Mouse (Mus musculus) lung, adult 2 months (tissue): ENCODE measurements around the gene Insl5.

Experiments used
- CTCF ChIP-seq: fragments of 200-500 bp; IDR thresholded peaks from 2 replicates; pipeline ENCODE4 v1.5.1; 2011; ENCODE audit warnings: mild to moderate bottlenecking, low read length, control low read depth; ENCODE audit not compliant: insufficient read depth
- POLR2A ChIP-seq: fragments of 200-500 bp; IDR thresholded peaks from 2 replicates; pipeline ENCODE4 v1.6.1; 2011; ENCODE audit warnings: low read depth, mild to moderate bottlenecking, control low read depth, low read length, borderline replicate concordance; ENCODE audit errors: extremely low read depth

- TF ChIP-seq CTCF (no peak), POLR2A (no peak)
Observed at GRCm38 (mm10) chr4:103067906-103068655, 41.4 kb upstream of the Insl5 start.
